Mouse (Mus musculus): ENCODE data around the gene Kcnh6. TPM values are rescaled to one million over a fixed set of nuclear protein-coding genes. Genes with fewer than 3 reads are reported as not detected.
"Not testable (repeated sequence)": the region's sequence is repeated elsewhere in the genome, so short reads cannot be mapped to it uniquely, and the experiment has no call there.

The Kcnh6 gene
- total RNA-seq, 4 experiments from 2014 or later = 1.1 to 1.6 (median 1.3) TPM

DNA sequence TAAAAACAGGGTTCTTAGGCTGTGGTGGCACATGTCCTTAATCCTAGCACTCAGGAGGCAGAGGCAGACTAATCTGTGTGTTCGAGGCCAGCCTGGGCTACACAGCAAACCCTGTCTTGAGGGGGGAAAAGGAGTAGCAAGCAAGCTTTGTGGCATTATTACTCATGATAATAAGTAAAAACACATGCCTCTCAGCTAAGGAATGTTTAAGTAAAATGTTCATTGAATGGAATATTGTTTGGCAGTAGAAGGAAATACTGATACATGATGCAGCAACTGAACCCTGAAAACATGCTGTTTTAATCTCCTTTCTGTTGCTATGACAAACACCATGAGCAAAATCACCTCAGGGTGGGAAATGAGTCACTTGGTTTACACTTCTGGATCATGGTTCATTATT lies 53.4 kb downstream of the Kcnh6 start:
- DNase-seq (ENCODE audit: low spot score in 2 of 2) = no peak

DNA sequence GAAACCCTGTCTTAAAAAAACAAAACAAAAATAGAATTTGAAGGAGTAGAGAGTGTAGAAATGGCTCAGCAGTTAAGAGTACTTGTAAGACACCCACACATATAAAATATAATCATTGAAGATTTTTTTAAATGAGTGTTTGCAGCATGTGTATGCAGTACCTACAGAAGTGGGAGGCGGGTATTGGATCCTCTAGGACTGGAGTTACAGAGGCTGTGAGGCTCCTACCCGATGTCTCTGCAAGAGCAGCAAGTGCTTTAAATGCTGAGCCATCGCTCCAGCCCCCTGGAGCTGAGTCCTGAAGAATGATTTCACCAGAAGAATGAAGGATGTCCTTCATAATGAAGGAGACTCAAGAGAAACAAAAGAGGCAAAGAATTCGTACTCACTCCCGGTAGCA lies 55.8 kb downstream of the Kcnh6 start:
- DNase-seq (ENCODE audit: low spot score in 2 of 2) = no peak

DNA sequence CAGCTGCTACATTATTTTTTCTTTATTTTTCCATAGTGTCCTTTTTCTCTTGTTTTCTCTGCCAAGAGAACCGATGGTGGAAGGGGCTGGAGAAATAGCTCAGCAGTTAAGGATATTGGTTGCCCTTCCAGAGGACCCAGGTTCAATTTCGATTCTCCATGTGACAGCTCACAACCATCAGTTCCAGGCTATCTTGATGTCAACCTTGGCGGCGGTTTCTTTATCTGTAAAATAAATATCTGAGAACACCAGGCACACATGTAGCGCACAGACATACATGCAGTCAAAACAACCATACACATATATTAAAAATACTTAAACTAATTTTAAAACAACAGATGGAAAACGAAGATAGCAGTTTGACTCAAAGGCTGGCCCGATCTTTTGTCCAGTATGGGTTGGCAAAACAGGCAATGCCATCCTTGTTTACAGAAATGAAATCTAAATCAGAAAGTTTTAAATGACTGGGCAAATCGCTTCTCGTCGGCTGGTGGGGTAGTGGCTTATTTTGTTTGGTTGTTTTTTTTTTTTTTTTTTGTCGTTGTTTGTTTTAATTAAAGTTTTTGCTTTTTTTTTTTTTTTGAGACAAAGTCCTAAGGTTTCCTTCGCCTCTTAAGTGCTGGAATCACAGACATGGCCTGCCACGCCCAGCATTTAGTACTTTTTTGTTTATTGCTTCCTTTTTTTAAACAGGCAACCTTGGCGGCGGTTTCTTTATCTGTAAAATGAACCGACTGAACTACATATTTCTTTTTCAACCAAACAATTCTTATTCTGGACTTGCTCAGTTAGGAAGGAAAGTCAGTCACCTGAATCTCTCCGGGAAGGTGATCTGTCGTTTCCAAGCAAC lies 57.4 kb downstream of the Kcnh6 start:
- DNase-seq (ENCODE audit: low spot score in 2 of 2) = no peak

DNA sequence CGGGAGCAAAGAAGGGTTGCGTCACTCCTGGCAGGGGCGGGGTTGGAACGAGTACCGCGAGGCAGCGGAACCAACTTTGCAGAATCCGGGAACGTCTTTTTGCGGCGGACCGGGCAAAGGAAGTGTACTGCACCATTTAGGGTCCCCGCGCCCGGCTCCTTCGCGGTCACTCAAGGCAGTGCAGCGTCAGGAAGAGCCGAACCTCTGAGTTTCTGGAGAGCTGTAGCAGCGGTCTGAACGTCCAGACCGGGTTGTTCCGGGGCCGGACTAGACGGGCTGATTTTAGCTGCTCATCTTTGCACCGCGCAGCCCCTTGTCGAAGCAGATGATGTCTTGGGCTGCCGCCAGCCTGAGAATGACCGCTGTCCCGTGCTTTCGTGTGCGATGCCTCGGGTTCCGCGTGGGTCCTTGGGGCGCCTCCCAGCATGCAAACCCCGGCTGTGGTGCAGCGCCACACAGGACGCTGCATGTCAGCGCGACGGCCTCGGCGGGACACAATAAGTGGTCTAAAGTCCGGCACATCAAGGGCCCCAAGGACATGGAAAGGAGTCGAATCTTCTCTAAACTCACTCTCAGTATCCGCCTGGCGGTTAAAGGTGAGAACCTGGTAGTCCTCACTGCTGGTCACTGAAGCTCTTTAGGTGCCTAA lies 58.1 kb downstream of the Kcnh6 start, which contains the start of gene Taco1:
TSS of gene Taco1 (plus strand) at position 139 of the 649 bp plus-strand sequence.
- DNase-seq (ENCODE audit: low spot score in 2 of 2) = peak; percentile 90 to 94

DNA sequence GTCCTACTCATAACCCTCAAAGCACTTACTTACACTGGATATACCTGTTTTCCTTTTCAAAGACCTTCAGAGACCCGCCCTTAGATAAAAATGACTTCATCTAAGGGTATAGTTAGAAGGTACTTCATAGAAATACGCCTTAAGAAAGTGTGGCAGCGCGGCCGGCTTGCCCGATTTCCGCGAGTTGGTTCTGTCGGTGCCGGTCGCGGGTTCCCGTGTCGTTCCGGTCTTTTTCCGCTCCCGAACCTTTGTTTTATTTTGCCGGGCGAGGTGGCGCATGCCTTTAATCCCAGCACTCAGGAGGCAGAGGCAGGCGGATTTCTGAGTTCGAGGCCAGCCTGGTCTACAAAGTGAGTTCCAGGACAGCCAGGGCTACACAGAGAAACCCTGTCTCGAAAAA lies 58.7 kb downstream of the Kcnh6 start:
- DNase-seq (ENCODE audit: low spot score in 2 of 2) = not testable (repeated sequence)

DNA sequence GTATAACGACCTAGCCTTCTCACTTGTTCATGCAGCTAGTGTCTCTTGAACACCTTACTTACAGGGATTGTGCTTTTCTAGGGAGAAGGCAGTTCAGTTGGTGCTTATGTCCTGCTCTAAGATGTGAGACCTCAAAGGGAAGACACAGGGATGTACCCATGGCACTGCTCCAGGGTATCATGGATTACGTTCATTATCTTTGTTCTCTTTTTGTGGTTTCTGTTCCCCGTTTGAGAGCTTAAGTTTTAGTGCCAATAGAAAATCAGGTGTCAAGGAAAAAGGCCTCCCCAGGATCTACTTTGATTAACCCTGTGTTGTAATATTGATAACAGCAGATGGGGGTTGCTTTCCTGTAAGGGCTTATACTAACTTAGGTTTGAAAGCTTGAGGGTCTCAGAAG lies 65.8 kb downstream of the Kcnh6 start:
- DNase-seq (ENCODE audit: low spot score in 2 of 2) = no peak

DNA sequence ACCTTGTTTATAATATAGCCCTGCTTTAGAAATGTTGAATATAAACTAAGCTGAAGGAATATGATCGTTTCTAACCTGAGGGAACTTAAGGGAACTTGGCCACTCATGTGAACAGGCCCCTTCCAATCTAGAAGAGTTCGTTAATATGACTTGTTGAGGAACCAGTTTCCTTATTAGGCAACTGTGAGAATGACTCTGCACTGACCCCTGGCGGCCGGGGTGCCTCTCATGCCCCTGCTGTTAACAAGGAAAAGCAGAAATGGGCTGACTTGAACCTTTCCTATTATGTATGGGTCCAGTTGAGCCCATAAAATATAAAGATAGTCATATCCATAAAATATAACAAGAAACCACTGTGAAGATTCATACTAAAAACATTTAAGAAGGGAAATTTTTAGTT lies 68.4 kb downstream of the Kcnh6 start:
- DNase-seq (ENCODE audit: low spot score in 2 of 2) = peak in 1 of 2 experiments; percentile 38

Other genes with a start within 250 kb of the Kcnh6 start
- gene Cyb561, start 54.8 kb upstream of the Kcnh6 start, total RNA-seq (2022) = 10 to 100 TPM; 48.1 to 63.3 (median 58.7) TPM
- gene Ace, start 40.2 kb upstream of the Kcnh6 start, total RNA-seq (2022) = 10 to 100 TPM in 3 of 4 experiments, 1 to 10 TPM in 1; 7.8 to 10.9 (median 10.6) TPM
- not detected for gene Ace3, start 13.4 kb upstream of the Kcnh6 start, total RNA-seq (2022)
- gene Dcaf7, start 28.7 kb downstream of the Kcnh6 start, total RNA-seq (2022) = 100 to 1,000 TPM; 121 to 133 (median 126) TPM
- 10 to 100 TPM; 15.5 to 23.3 (median 18.7) TPM for gene Taco1, start 57.9 kb downstream of the Kcnh6 start, total RNA-seq (2022)
- 10 to 100 TPM; 30.2 to 37.4 (median 35.1) TPM for gene Map3k3, start 76.5 kb downstream of the Kcnh6 start, total RNA-seq (2022)
- gene Gm10840, start 152.7 kb downstream of the Kcnh6 start, total RNA-seq (2022) = 1 to 10 TPM in 1 of 4 experiments, not detected in 3; 1.4 TPM
- gene Limd2, start 152.7 kb downstream of the Kcnh6 start, total RNA-seq (2022) = 100 to 1,000 TPM; 111 to 131 (median 122) TPM
- 10 to 100 TPM; 29.2 to 33.2 (median 31.0) TPM for gene Strada, start 194.0 kb downstream of the Kcnh6 start, total RNA-seq (2022)
- 10 to 100 TPM; 82.3 to 98.3 (median 92.6) TPM for gene Ccdc47, start 208.2 kb downstream of the Kcnh6 start, total RNA-seq (2022)
- 10 to 100 TPM; 65.3 to 71.1 (median 69.4) TPM for gene Ddx42, start 208.8 kb downstream of the Kcnh6 start, total RNA-seq (2022)
- gene Ftsj3, start 248.0 kb downstream of the Kcnh6 start, total RNA-seq (2022) = 10 to 100 TPM; 28.9 to 33.3 (median 32.4) TPM
- 100 to 1,000 TPM; 164 to 180 (median 176) TPM for gene Psmc5, start 248.0 kb downstream of the Kcnh6 start, total RNA-seq (2022)